Mouse (Mus musculus): ENCODE data around the gene Fam171a2. TPM values are rescaled to one million over a fixed set of nuclear protein-coding genes. Genes with fewer than 3 reads are reported as not detected.

Gene Fam171a2
- 0.01 and 0.02 TPM in 2 replicates for polyA plus RNA-seq (2012)

DNA sequence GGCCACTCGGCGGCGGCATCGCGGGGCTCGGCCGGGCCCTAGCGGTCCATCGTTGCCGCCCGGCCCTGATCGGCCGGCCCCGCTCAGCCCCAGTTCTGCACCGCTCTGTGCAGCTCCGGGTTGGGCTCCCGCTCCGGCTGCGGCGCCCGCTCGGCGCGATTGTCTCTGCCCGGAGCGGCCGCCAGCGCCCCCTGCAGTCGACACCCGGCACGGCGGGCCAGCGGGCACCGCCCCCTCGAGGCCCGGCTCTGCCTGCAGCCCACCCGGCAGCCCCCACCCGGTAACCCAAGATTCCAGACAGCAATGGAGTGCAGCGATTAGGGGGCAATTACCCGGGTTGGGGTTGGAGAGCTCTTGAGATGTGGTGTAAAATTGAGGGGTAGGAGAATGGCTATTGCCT is at the start of gene Fam171a2:
TSS of gene Fam171a2 (minus strand) at position 186 of the 400 bp plus-strand sequence.
- H3K27me3 ChIP-seq (ENCODE audit: control insufficient read depth), result peaks cover 93% of the 10 kb centered on the region
- TF ChIP-seq GATA1 (IDR thresholded peaks at IDR 0.05; ENCODE audit: low read length) (no peak), TAL1 (IDR thresholded peaks at IDR 0.05; ENCODE audit: low read length) (no peak)
- peaks cover 13% of the 10 kb centered on the region for H3K4me1 ChIP-seq (ENCODE audit: control insufficient read depth)
- H3K36me3 ChIP-seq (ENCODE audit: control insufficient read depth), result no peaks in the 10 kb centered on the region
- peaks cover 8% of the 10 kb centered on the region for H3K9me3 ChIP-seq (ENCODE audit: control insufficient read depth, low read length)
- peak within 1 kb of the TSS; percentile 48 for H3K4me3 ChIP-seq (replicated peaks)

- Histone ChIP-seq H3K9me3 (ENCODE audit: control insufficient read depth, low read length) (no peaks in the 10 kb centered on the region), H3K4me3 (replicated peaks) (no peak overlapping the region), H3K36me3 (ENCODE audit: control insufficient read depth) (peaks cover 86% of the 10 kb centered on the region), H3K27me3 (ENCODE audit: control insufficient read depth) (no peaks in the 10 kb centered on the region), H3K4me1 (ENCODE audit: control insufficient read depth) (peaks cover 6% of the 10 kb centered on the region)
- TF ChIP-seq TAL1 (IDR thresholded peaks at IDR 0.05; ENCODE audit: low read length) (no peak), GATA1 (IDR thresholded peaks at IDR 0.05; ENCODE audit: low read length) (no peak)
Observed at GRCm38 (mm10) chr11:102496732-102497131, 49.2 kb upstream of the Fam171a2 start.

DNA sequence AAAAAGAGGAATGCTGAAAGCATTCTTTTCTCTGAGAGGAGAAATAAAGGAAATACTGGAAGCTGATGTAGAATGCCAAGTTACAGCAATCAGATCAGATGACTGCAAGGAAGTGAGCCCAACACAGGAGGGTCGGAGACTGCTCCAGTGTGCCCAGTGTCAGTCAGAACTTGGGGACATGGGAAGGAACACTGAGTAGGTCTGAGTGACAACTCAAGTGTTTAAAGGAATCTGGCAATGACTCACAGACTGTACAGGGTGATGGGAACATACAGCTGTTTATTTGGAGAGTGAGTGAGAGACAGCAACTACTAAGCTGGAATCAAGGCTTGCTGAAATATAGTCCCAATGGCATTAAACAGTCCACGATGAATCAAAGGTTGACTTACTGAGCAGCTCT is 48.7 kb upstream of the Fam171a2 start:
- no peaks in the 10 kb centered on the region for H3K9me3 ChIP-seq (ENCODE audit: control insufficient read depth, low read length)
- no peak for TF ChIP-seq TAL1 (IDR thresholded peaks at IDR 0.05; ENCODE audit: low read length)
- H3K4me1 ChIP-seq (ENCODE audit: control insufficient read depth), result peaks cover 6% of the 10 kb centered on the region
- no peak overlapping the region for H3K4me3 ChIP-seq (replicated peaks)
- no peaks in the 10 kb centered on the region for H3K27me3 ChIP-seq (ENCODE audit: control insufficient read depth)
- peaks cover 81% of the 10 kb centered on the region for H3K36me3 ChIP-seq (ENCODE audit: control insufficient read depth)

- H3K4me1 ChIP-seq (ENCODE audit: control insufficient read depth), result peaks cover 6% of the 10 kb centered on the region
- peaks cover 79% of the 10 kb centered on the region for H3K36me3 ChIP-seq (ENCODE audit: control insufficient read depth)
- TF ChIP-seq TAL1 (IDR thresholded peaks at IDR 0.05; ENCODE audit: low read length), result no peak
- no peak for TF ChIP-seq GATA1 (IDR thresholded peaks at IDR 0.05; ENCODE audit: low read length)
- no peaks in the 10 kb centered on the region for H3K27me3 ChIP-seq (ENCODE audit: control insufficient read depth)
- no peaks in the 10 kb centered on the region for H3K9me3 ChIP-seq (ENCODE audit: control insufficient read depth, low read length)
- H3K4me3 ChIP-seq (replicated peaks), result no peak overlapping the region
Observed at GRCm38 (mm10) chr11:102495742-102496141, 48.3 kb upstream of the Fam171a2 start.

GRCm38 (mm10) chr11:102495114-102495513 is 47.6 kb upstream of the Fam171a2 start:
- no peaks in the 10 kb centered on the region for H3K9me3 ChIP-seq (ENCODE audit: control insufficient read depth, low read length)
- H3K27me3 ChIP-seq (ENCODE audit: control insufficient read depth), result no peaks in the 10 kb centered on the region
- H3K4me3 ChIP-seq (replicated peaks), result no peak overlapping the region
- peaks cover 6% of the 10 kb centered on the region for H3K4me1 ChIP-seq (ENCODE audit: control insufficient read depth)
- H3K36me3 ChIP-seq (ENCODE audit: control insufficient read depth), result peaks cover 72% of the 10 kb centered on the region
- TF ChIP-seq TAL1 (IDR thresholded peaks at IDR 0.05; ENCODE audit: low read length) (no peak), GATA1 (IDR thresholded peaks at IDR 0.05; ENCODE audit: low read length) (no peak)

GRCm38 (mm10) chr11:102494063-102494650 is 46.7 kb upstream of the Fam171a2 start:
- Histone ChIP-seq H3K27me3 (ENCODE audit: control insufficient read depth) (no peaks in the 10 kb centered on the region), H3K4me3 (replicated peaks) (no peak overlapping the region), H3K9me3 (ENCODE audit: control insufficient read depth, low read length) (no peaks in the 10 kb centered on the region), H3K4me1 (ENCODE audit: control insufficient read depth) (peaks cover 6% of the 10 kb centered on the region), H3K36me3 (ENCODE audit: control insufficient read depth) (peaks cover 68% of the 10 kb centered on the region)
- TF ChIP-seq GATA1 (IDR thresholded peaks at IDR 0.05; ENCODE audit: low read length) (no peak), TAL1 (IDR thresholded peaks at IDR 0.05; ENCODE audit: low read length) (no peak)

- Histone ChIP-seq H3K9me3 (ENCODE audit: control insufficient read depth, low read length) (no peaks in the 10 kb centered on the region), H3K27me3 (ENCODE audit: control insufficient read depth) (no peaks in the 10 kb centered on the region), H3K4me3 (replicated peaks) (no peak overlapping the region), H3K36me3 (ENCODE audit: control insufficient read depth) (peaks cover 62% of the 10 kb centered on the region), H3K4me1 (ENCODE audit: control insufficient read depth) (peaks cover 7% of the 10 kb centered on the region)
- TF ChIP-seq TAL1 (IDR thresholded peaks at IDR 0.05; ENCODE audit: low read length) (no peak), GATA1 (IDR thresholded peaks at IDR 0.05; ENCODE audit: low read length) (no peak)
Observed at GRCm38 (mm10) chr11:102493241-102493640, 45.8 kb upstream of the Fam171a2 start.

DNA sequence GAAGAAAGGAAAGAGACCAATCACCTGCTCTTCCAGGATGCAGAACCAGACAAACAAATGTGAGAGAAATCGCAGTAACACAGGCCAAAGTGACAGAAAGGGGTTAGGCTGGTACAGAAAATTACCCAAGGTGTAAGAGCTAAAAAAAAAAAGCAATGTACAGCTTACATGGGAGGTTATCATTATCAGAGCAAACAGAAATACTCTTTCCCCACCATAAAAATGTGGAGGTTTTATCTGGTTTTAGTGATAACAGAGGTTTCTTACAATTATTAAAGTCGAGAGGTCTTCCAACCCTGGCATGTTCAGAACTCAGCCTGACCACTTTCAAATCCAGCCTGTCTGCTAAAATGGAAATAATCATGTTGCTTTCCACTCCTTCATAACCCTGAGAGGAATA is 40.4 kb upstream of the Fam171a2 start:
- H3K36me3 ChIP-seq (ENCODE audit: control insufficient read depth), result peaks cover 63% of the 10 kb centered on the region
- TF ChIP-seq GATA1 (IDR thresholded peaks at IDR 0.05; ENCODE audit: low read length) (no peak), TAL1 (IDR thresholded peaks at IDR 0.05; ENCODE audit: low read length) (no peak)
- H3K4me1 ChIP-seq (ENCODE audit: control insufficient read depth), result peaks cover 7% of the 10 kb centered on the region
- no peak overlapping the region for H3K4me3 ChIP-seq (replicated peaks)
- no peaks in the 10 kb centered on the region for H3K9me3 ChIP-seq (ENCODE audit: control insufficient read depth, low read length)
- no peaks in the 10 kb centered on the region for H3K27me3 ChIP-seq (ENCODE audit: control insufficient read depth)

GRCm38 (mm10) chr11:102486733-102487386 is 39.4 kb upstream of the Fam171a2 start:
- H3K4me3 ChIP-seq (replicated peaks), result no peak overlapping the region
- H3K36me3 ChIP-seq (ENCODE audit: control insufficient read depth), result peaks cover 65% of the 10 kb centered on the region
- H3K9me3 ChIP-seq (ENCODE audit: control insufficient read depth, low read length), result no peaks in the 10 kb centered on the region
- H3K4me1 ChIP-seq (ENCODE audit: control insufficient read depth), result peaks cover 7% of the 10 kb centered on the region
- no peaks in the 10 kb centered on the region for H3K27me3 ChIP-seq (ENCODE audit: control insufficient read depth)
- no peak for TF ChIP-seq TAL1 (IDR thresholded peaks at IDR 0.05; ENCODE audit: low read length)
- TF ChIP-seq GATA1 (IDR thresholded peaks at IDR 0.05; ENCODE audit: low read length), result no peak

All from erythroblast, embryonic 14.5 days (primary cell).